Mouse (Mus musculus) forebrain, embryonic 12.5 days (tissue): ENCODE results near the gene Dnajb2. TPM values are rescaled to one million over a fixed set of nuclear protein-coding genes. Genes with fewer than 3 reads are reported as not detected.

Source experiments
- ATAC-seq: fragments of 200-750 bp; cut with Nextera tagmentation; 2 replicates; pipeline ENCODE4 v1.8.0; 2017; ENCODE audit warnings: moderate TSS enrichment; ENCODE audit not compliant: low FRiP score
- H3K27ac ChIP-seq: fragments of 300-500 bp; sonication (generic); 2 replicates; pipeline ENCODE4 v1.5.1; 2016; ENCODE audit warnings: mild to moderate bottlenecking
- H3K27me3 ChIP-seq: fragments of 300-500 bp; sonication (generic); 2 replicates; pipeline ENCODE4 v1.6.1; 2016; ENCODE audit warnings: mild to moderate bottlenecking
- H3K36me3 ChIP-seq: fragments of 300-500 bp; sonication (generic); replicated peaks from 2 replicates; pipeline ENCODE4 v1.6.1; 2016; ENCODE audit warnings: mild to moderate bottlenecking
- H3K4me1 ChIP-seq: fragments of 300-500 bp; sonication (generic); 2 replicates; pipeline ENCODE4 v1.6.1; 2016
- H3K4me2 ChIP-seq: fragments of 300-500 bp; sonication (generic); 2 replicates; pipeline ENCODE4 v1.6.1; 2016; ENCODE audit warnings: mild to moderate bottlenecking, moderate library complexity
- H3K4me3 ChIP-seq: fragments of 300-500 bp; sonication (generic); replicated peaks from 2 replicates; pipeline ENCODE4 v1.5.1; 2016; ENCODE audit warnings: mild to moderate bottlenecking
- H3K9ac ChIP-seq: fragments of 300-500 bp; sonication (generic); 2 replicates; pipeline ENCODE4 v1.6.1; 2016; ENCODE audit warnings: mild to moderate bottlenecking
- H3K9me3 ChIP-seq: fragments of 300-500 bp; sonication (generic); 2 replicates; pipeline ENCODE4 v1.6.1; 2016
- WGBS: fragments of 180-500 bp; shearing (Covaris S2); methylation state at CpG from one replicate; pipeline ENCODE4 v1.1.7; 2016; 5-methylcytosine and 5-hydroxymethylcytosine counted together
- polyA plus RNA-seq: library from polyadenylated mRNA; unstranded; fragments of >200 nt; fragmentation: Nextera tagmentation; extraction: Ambion mirVana; gene quantifications from 2 replicates; pipeline ENCODE4 v1.2.1, GENCODE M21; 2016

Dnajb2 gene
- polyA plus RNA-seq, 1 experiment from 2014 or later, result 41.5 TPM

GRCm38 (mm10) chr1:75261278-75261677, 25.1 kb downstream of the Dnajb2 start:
- ATAC-seq, result no peak
- peaks cover 60% of the 10 kb centered on the region for H3K27me3 ChIP-seq
- H3K9me3 ChIP-seq, result no peaks in the 10 kb centered on the region
- no peak overlapping the region for H3K27ac ChIP-seq
- no peak overlapping the region for H3K4me2 ChIP-seq
- H3K4me3 ChIP-seq, result no peak overlapping the region
- H3K4me1 ChIP-seq, result peaks cover 7% of the 10 kb centered on the region
- no peaks in the 10 kb centered on the region for H3K36me3 ChIP-seq
- no peak overlapping the region for H3K9ac ChIP-seq

GRCm38 (mm10) chr1:75262969-75263951, 27.1 kb downstream of the Dnajb2 start:
- 2% methylated on average over 40 of the region's 40 CpGs for WGBS
- ATAC-seq, result peak; percentile 65
- no peak overlapping the region for H3K27ac ChIP-seq
- H3K9me3 ChIP-seq, result no peaks in the 10 kb centered on the region
- H3K9ac ChIP-seq, result peak overlapping the region; percentile 47
- peaks cover 53% of the 10 kb centered on the region for H3K27me3 ChIP-seq
- peaks cover 7% of the 10 kb centered on the region for H3K4me1 ChIP-seq
- H3K36me3 ChIP-seq, result no peaks in the 10 kb centered on the region
- peak overlapping the region; percentile 47 for H3K4me3 ChIP-seq
- H3K4me2 ChIP-seq, result peak overlapping the region; percentile 68

- Histone ChIP-seq H3K4me2 (peak within 1 kb of the TSS; percentile 68), H3K9me3 (no peaks in the 10 kb centered on the region), H3K4me3 (peak within 1 kb of the TSS; percentile 47), H3K27me3 (peaks cover 59% of the 10 kb centered on the region), H3K27ac (no peak within 1 kb of the TSS), H3K36me3 (no peaks in the 10 kb centered on the region), H3K9ac (peak within 1 kb of the TSS; percentile 47), H3K4me1 (peaks cover 7% of the 10 kb centered on the region)
- ATAC-seq, result peak; percentile 75
- WGBS, result 11% methylated on average over 32 of the region's 32 CpGs
Measured at GRCm38 (mm10) chr1:75264091-75264880, 28.1 kb downstream of the Dnajb2 start, which contains the start of gene Ptprn. TSS of gene Ptprn (minus strand) at chr1:75264502.

GRCm38 (mm10) chr1:75277195-75278188, 41.3 kb downstream of the Dnajb2 start:
- Histone ChIP-seq H3K4me1 (peaks cover 7% of the 10 kb centered on the region; the same call in 1 of the 2 replicates), H3K9me3 (peaks cover 4% of the 10 kb centered on the region; the same call in 1 of the 2 replicates), H3K9ac (no peak overlapping the region), H3K36me3 (no peaks in the 10 kb centered on the region), H3K27ac (no peak overlapping the region), H3K4me2 (peak overlapping the region; percentile 46), H3K4me3 (peak overlapping the region; percentile 29), H3K27me3 (peaks cover 53% of the 10 kb centered on the region)
- WGBS, result 1% methylated on average over 23 of the region's 23 CpGs
- ATAC-seq, result peak; percentile 41; the same call in 1 of the 2 replicates

GRCm38 (mm10) chr1:75278228-75278627, 42.0 kb downstream of the Dnajb2 start, which contains the start of gene Resp18:
TSS of gene Resp18 (minus strand) at chr1:75278415.
- H3K27me3 ChIP-seq, result peaks cover 51% of the 10 kb centered on the region
- H3K9ac ChIP-seq, result no peak within 1 kb of the TSS
- H3K4me1 ChIP-seq, result peaks cover 7% of the 10 kb centered on the region; the same call in 1 of the 2 replicates
- peak within 1 kb of the TSS; percentile 29 for H3K4me3 ChIP-seq
- 1% methylated on average over 13 of the region's 13 CpGs for WGBS
- H3K9me3 ChIP-seq, result peaks cover 4% of the 10 kb centered on the region; the same call in 1 of the 2 replicates
- no peaks in the 10 kb centered on the region for H3K36me3 ChIP-seq
- ATAC-seq, result 0 out of 2 replicates have a peak, but pooled peaks have one; percentile 27
- H3K4me2 ChIP-seq, result peak within 1 kb of the TSS; percentile 46
- no peak within 1 kb of the TSS for H3K27ac ChIP-seq

- Histone ChIP-seq H3K4me1 (peaks cover 7% of the 10 kb centered on the region; the same call in 1 of the 2 replicates), H3K4me3 (no peak overlapping the region), H3K36me3 (no peaks in the 10 kb centered on the region), H3K9me3 (peaks cover 4% of the 10 kb centered on the region; the same call in 1 of the 2 replicates), H3K27ac (no peak overlapping the region), H3K27me3 (peaks cover 13% of the 10 kb centered on the region), H3K9ac (no peak overlapping the region), H3K4me2 (no peak overlapping the region)
- ATAC-seq, result no peak
- whole genome bisulfite sequencing, result 72% methylated on average over 5 of the region's 5 CpGs
Measured at GRCm38 (mm10) chr1:75283017-75283416, 46.8 kb downstream of the Dnajb2 start.

- Histone ChIP-seq H3K27me3 (no peaks in the 10 kb centered on the region; the same call in 1 of the 2 replicates), H3K4me2 (no peak overlapping the region), H3K9me3 (peaks cover 4% of the 10 kb centered on the region; the same call in 1 of the 2 replicates), H3K4me1 (peaks cover 22% of the 10 kb centered on the region), H3K36me3 (no peaks in the 10 kb centered on the region), H3K27ac (no peak overlapping the region), H3K9ac (no peak overlapping the region), H3K4me3 (no peak overlapping the region)
- no peak for ATAC-seq
- 90% methylated on average over 7 of the region's 7 CpGs for WGBS
Measured at GRCm38 (mm10) chr1:75284911-75285310, 48.7 kb downstream of the Dnajb2 start.

GRCm38 (mm10) chr1:75289376-75289775, 53.2 kb downstream of the Dnajb2 start:
- Histone ChIP-seq H3K9ac (no peak overlapping the region), H3K4me2 (peak overlapping the region; percentile 34), H3K4me1 (peaks cover 29% of the 10 kb centered on the region), H3K9me3 (no peaks in the 10 kb centered on the region), H3K27ac (peak overlapping the region; percentile 91), H3K27me3 (no peaks in the 10 kb centered on the region; the same call in 1 of the 2 replicates), H3K4me3 (no peak overlapping the region), H3K36me3 (no peaks in the 10 kb centered on the region)
- peak; percentile 95 for ATAC-seq
- WGBS, result 4% methylated on average over 7 of the region's 7 CpGs

- peak; percentile 47 for ATAC-seq
- 40% methylated on average over 8 of the region's 8 CpGs for WGBS
- Histone ChIP-seq H3K9me3 (no peaks in the 10 kb centered on the region), H3K4me1 (peaks cover 29% of the 10 kb centered on the region), H3K4me2 (peak overlapping the region; percentile 34), H3K9ac (0 out of 2 replicates have a peak overlapping the region, but pooled peaks have one; percentile 29), H3K36me3 (no peaks in the 10 kb centered on the region), H3K4me3 (no peak overlapping the region), H3K27me3 (no peaks in the 10 kb centered on the region; the same call in 1 of the 2 replicates), H3K27ac (peak overlapping the region; percentile 91)
Measured at GRCm38 (mm10) chr1:75289888-75290431, 53.8 kb downstream of the Dnajb2 start.

GRCm38 (mm10) chr1:75290582-75290981, 54.4 kb downstream of the Dnajb2 start:
- peaks cover 29% of the 10 kb centered on the region for H3K4me1 ChIP-seq
- peak; percentile 39; the same call in 1 of the 2 replicates for ATAC-seq
- no peak overlapping the region for H3K9ac ChIP-seq
- peak overlapping the region; percentile 91 for H3K27ac ChIP-seq
- no peak overlapping the region for H3K4me3 ChIP-seq
- H3K9me3 ChIP-seq, result no peaks in the 10 kb centered on the region
- H3K36me3 ChIP-seq, result no peaks in the 10 kb centered on the region
- no peaks in the 10 kb centered on the region; the same call in 1 of the 2 replicates for H3K27me3 ChIP-seq
- no peak overlapping the region for H3K4me2 ChIP-seq

- no peak overlapping the region for H3K27ac ChIP-seq
- WGBS, result 86% methylated on average over 8 of the region's 8 CpGs
- H3K4me1 ChIP-seq, result peaks cover 29% of the 10 kb centered on the region
- ATAC-seq, result no peak
- no peak overlapping the region for H3K9ac ChIP-seq
- no peak overlapping the region for H3K4me3 ChIP-seq
- H3K36me3 ChIP-seq, result no peaks in the 10 kb centered on the region
- no peaks in the 10 kb centered on the region; the same call in 1 of the 2 replicates for H3K27me3 ChIP-seq
- H3K9me3 ChIP-seq, result no peaks in the 10 kb centered on the region
- H3K4me2 ChIP-seq, result no peak overlapping the region
Measured at GRCm38 (mm10) chr1:75291321-75291720, 55.1 kb downstream of the Dnajb2 start.
